ENCODE assay signal across 14 mouse cellular contexts in genomic region chr1:74344163-74344916, GRCm38 (mm10).
"Had no signal": no experiment of that assay in that cellular context is flagged by ENCODE, and none has a peak within 500 bp of the region (broad histone marks: within the 10 kb centered on the region; RNA-seq: fewer than 3 reads in every experiment).

No protein-coding gene starts in this region.

- H3K9me3 ChIP-seq: limb, embryonic 10.5 days; midbrain, embryonic 10.5 days; neural tube, embryonic 15.5 days had no signal

- H3K9ac ChIP-seq: lung, embryonic 14.5 days; neural tube, embryonic 15.5 days had no signal

- H3K4me2 ChIP-seq: liver, embryonic 11.5 days; lung, embryonic 14.5 days; neural tube, embryonic 15.5 days had no signal

- H3K27me3 ChIP-seq: neural tube, embryonic 15.5 days had no signal

- DNase-seq: kidney, adult 11 months; lung, embryonic 14.5 days; lung, postnatal 10 days; lung, postnatal 4 days; right cerebral cortex, adult 18-20 months; right cerebral cortex, postnatal 25 days; thymus, adult 18-20 months; thymus, postnatal 14 days had no signal

- H3K27ac ChIP-seq: left cerebral cortex, adult 2 months; limb, embryonic 10.5 days; midbrain, embryonic 10.5 days; neural tube, embryonic 15.5 days had no signal

- H3K4me3 ChIP-seq: left cerebral cortex, adult 2 months; limb, embryonic 10.5 days; midbrain, embryonic 10.5 days; myocyte; neural tube, embryonic 15.5 days had no signal
